Mouse (Mus musculus) bone marrow, adult 2 months (tissue): ENCODE results near the gene Gm10153. TPM values are rescaled to one million over a fixed set of nuclear protein-coding genes. Genes with fewer than 3 reads are reported as not detected.
"Not testable (repeated sequence)": the region's sequence is repeated elsewhere in the genome, so short reads cannot be mapped to it uniquely, and the experiment has no call there.

Source experiments
- H3K27ac ChIP-seq: fragments of 200-500 bp; 2 replicates; pipeline ENCODE4 v1.5.1; 2012; ENCODE audit warnings: low read depth, mild to moderate bottlenecking, control low read depth, inconsistent platforms, low read length; ENCODE audit not compliant: control insufficient read depth, poor library complexity, insufficient read depth
- H3K4me1 ChIP-seq: fragments of 200-500 bp; 2 replicates; pipeline ENCODE4 v1.6.1; 2011; ENCODE audit warnings: low read length; ENCODE audit not compliant: control insufficient read depth, insufficient read depth
- H3K4me3 ChIP-seq: fragments of 200-500 bp; replicated peaks from 2 replicates; pipeline ENCODE3; 2011; ENCODE audit warnings: mild to moderate bottlenecking, low read depth, low read length, control low read depth; ENCODE audit not compliant: control insufficient read depth
- CTCF ChIP-seq: fragments of 200-500 bp; IDR thresholded peaks from 2 replicates; pipeline ENCODE4 v1.5.1; 2011; ENCODE audit warnings: low read length, control low read depth; ENCODE audit not compliant: control insufficient read depth, insufficient read depth
- POLR2A ChIP-seq: fragments of 200-500 bp; IDR thresholded peaks from 2 replicates; pipeline ENCODE4 v1.6.1; 2011; ENCODE audit warnings: low read depth, mild to moderate bottlenecking, control low read depth, low read length, borderline replicate concordance; ENCODE audit not compliant: control insufficient read depth
- WGBS: fragments of 180-500 bp; shearing (Covaris S2); methylation state at CpG from one replicate; pipeline ENCODE4 v1.1.7; 2018; 5-methylcytosine and 5-hydroxymethylcytosine counted together
- polyA plus RNA-seq: library from polyadenylated mRNA; stranded (reverse); fragments of >200 nt; gene quantifications from 2 replicates; pipeline ENCODE4 v1.2.4, GENCODE M21; 2011; ENCODE audit warnings: low replicate concordance; ENCODE audit not compliant: missing spikeins, insufficient read depth, insufficient read length

Gene Gm10153
- polyA plus RNA-seq, 1 experiment = not detected

GRCm38 (mm10) chr7:142188156-142188555 is 2.0 kb downstream of the Gm10153 start:
- no peak overlapping the region for H3K4me3 ChIP-seq
- 63% methylated on average over 2 of the region's 2 CpGs for WGBS
- H3K4me1 ChIP-seq = no peaks in the 10 kb centered on the region
- H3K27ac ChIP-seq = no peak overlapping the region
- no peak for TF ChIP-seq CTCF
- TF ChIP-seq POLR2A = no peak

GRCm38 (mm10) chr7:142181021-142181420 is 9.2 kb downstream of the Gm10153 start:
- Histone ChIP-seq H3K4me3 (no peak overlapping the region), H3K27ac (no peak overlapping the region), H3K4me1 (no peaks in the 10 kb centered on the region)
- no peak for TF ChIP-seq CTCF
- no peak for TF ChIP-seq POLR2A
- WGBS = 48% methylated on average over 1 of the region's 1 CpGs

- Histone ChIP-seq H3K27ac (no peak overlapping the region), H3K4me1 (no peaks in the 10 kb centered on the region), H3K4me3 (no peak overlapping the region)
- WGBS = 83% methylated on average over 1 of the region's 1 CpGs
- TF ChIP-seq POLR2A = no peak
- TF ChIP-seq CTCF = no peak
These were observed 11.5 kb downstream of the Gm10153 start for GRCm38 (mm10) chr7:142178685-142179084.

GRCm38 (mm10) chr7:142175905-142176304 is 14.3 kb downstream of the Gm10153 start, which contains the start of gene Krtap5-2:
TSS of gene Krtap5-2 (minus strand) at chr7:142176005.
- not testable (repeated sequence) for H3K27ac ChIP-seq, H3K4me1 ChIP-seq, H3K4me3 ChIP-seq

- Histone ChIP-seq H3K4me3 (no peak overlapping the region), H3K4me1 (no peaks in the 10 kb centered on the region), H3K27ac (no peak overlapping the region)
- 43% methylated on average over 3 of the region's 3 CpGs for WGBS
- TF ChIP-seq POLR2A (no peak), CTCF (no peak)
These were observed 20.4 kb downstream of the Gm10153 start for GRCm38 (mm10) chr7:142169836-142170235.

GRCm38 (mm10) chr7:142165639-142166038 is 24.6 kb downstream of the Gm10153 start, which contains the start of gene Gm4553:
TSS of gene Gm4553 (minus strand) at chr7:142165739.
- H3K4me3 ChIP-seq, H3K4me1 ChIP-seq, H3K27ac ChIP-seq: not testable (repeated sequence)

- 88% methylated on average over 3 of the region's 3 CpGs for WGBS
- no peak overlapping the region for H3K27ac ChIP-seq
These were observed 30.8 kb downstream of the Gm10153 start for GRCm38 (mm10) chr7:142159366-142159765.

GRCm38 (mm10) chr7:142157013-142157412 is 33.2 kb downstream of the Gm10153 start, which contains the start of gene Gm29735:
TSS of gene Gm29735 (minus strand) at chr7:142157113.
- not testable (repeated sequence) for H3K4me3 ChIP-seq, H3K4me1 ChIP-seq, H3K27ac ChIP-seq
- 19% methylated on average over 2 of the region's 2 CpGs for WGBS

More at GRCm38 (mm10) chr7:142159366-142159765, 30.8 kb downstream of the Gm10153 start:
- Histone ChIP-seq H3K4me1 (no peaks in the 10 kb centered on the region), H3K4me3 (no peak overlapping the region)
- no peak for TF ChIP-seq CTCF
- TF ChIP-seq POLR2A = no peak

- WGBS = 2% methylated on average over 1 of the region's 1 CpGs
- Histone ChIP-seq H3K27ac (no peak overlapping the region), H3K4me1 (no peaks in the 10 kb centered on the region), H3K4me3 (no peak overlapping the region)
- TF ChIP-seq CTCF (no peak), POLR2A (no peak)
These were observed 34.9 kb downstream of the Gm10153 start for GRCm38 (mm10) chr7:142155308-142155707.
